ENCODE assay signal across 7 mouse cellular contexts in the genomic region with DNA sequence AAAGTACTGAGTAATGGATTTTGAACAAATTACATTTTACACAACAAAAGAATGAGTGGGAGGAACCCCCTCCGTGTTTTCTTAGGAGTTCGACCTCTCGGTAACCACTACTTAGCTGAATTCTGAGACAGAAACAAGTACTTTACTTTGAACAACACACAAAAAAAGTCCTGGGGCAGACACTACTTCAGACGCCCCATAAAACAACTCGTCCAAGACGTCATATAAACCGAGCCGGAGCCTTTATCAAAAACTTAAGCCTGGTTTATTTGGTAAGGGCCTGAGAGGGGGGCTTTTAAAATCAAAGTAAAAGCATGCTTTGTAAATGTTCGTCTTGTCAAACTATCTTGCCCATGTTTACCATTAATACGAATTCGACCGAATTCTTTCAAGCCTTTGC. TPM values are rescaled to one million over a fixed set of nuclear protein-coding genes. Genes with fewer than 3 reads are reported as not detected.
DNase-seq lines count a peak whose midpoint lies in the region; ATAC-seq and TF ChIP-seq lines count a peak whose summit lies in the region.

No protein-coding gene starts in this region.

- under 1% methylated on average over 12 of the region's 12 CpGs for WGBS in embryonic facial prominence, embryonic 14.5 days
- WGBS in intestine, embryonic 16.5 days: 1% methylated on average over 12 of the region's 12 CpGs
- 2% methylated on average over 12 of the region's 12 CpGs for WGBS in neural tube, embryonic 13.5 days

- peak overlapping the region; percentile 97 for H3K27ac ChIP-seq in layer of hippocampus, adult 2 months
- peak overlapping the region; percentile 97; the same call in 1 of the 2 replicates for H3K27ac ChIP-seq in embryonic facial prominence, embryonic 14.5 days (replicated peaks; ENCODE audit: low read depth, low read length)
- no peak overlapping the region; the same call in 1 of the 2 replicates for H3K27ac ChIP-seq in intestine, embryonic 16.5 days (ENCODE audit: low read length)
- H3K27ac ChIP-seq in neural tube, embryonic 13.5 days (replicated peaks): peak overlapping the region; percentile 98; the same call in 1 of the 2 replicates

- H3K4me2 ChIP-seq in embryonic facial prominence, embryonic 14.5 days (ENCODE audit: low read depth, low read length): peak overlapping the region; percentile 63
- peak overlapping the region; percentile 84 for H3K4me2 ChIP-seq in intestine, embryonic 16.5 days (ENCODE audit: low read depth, low read length)
- H3K4me2 ChIP-seq in neural tube, embryonic 13.5 days: peak overlapping the region; percentile 61

- H3K9ac ChIP-seq in embryonic facial prominence, embryonic 14.5 days (ENCODE audit: low read depth, low read length): peak overlapping the region; percentile 87
- H3K9ac ChIP-seq in intestine, embryonic 16.5 days (ENCODE audit: low read depth, low read length): peak overlapping the region; percentile 89
- peak overlapping the region; percentile 91 for H3K9ac ChIP-seq in neural tube, embryonic 13.5 days

- H3K36me3 ChIP-seq in embryonic facial prominence, embryonic 14.5 days (ENCODE audit: control insufficient read depth, insufficient read depth, low read length): no peaks in the 10 kb centered on the region
- no peaks in the 10 kb centered on the region for H3K36me3 ChIP-seq in intestine, embryonic 16.5 days (ENCODE audit: control insufficient read depth, insufficient read depth, low read length)
- H3K36me3 ChIP-seq in neural tube, embryonic 13.5 days: no peaks in the 10 kb centered on the region

- no peaks in the 10 kb centered on the region for H3K9me3 ChIP-seq in embryonic facial prominence, embryonic 14.5 days (ENCODE audit: control insufficient read depth, low read length)
- H3K9me3 ChIP-seq in intestine, embryonic 16.5 days (ENCODE audit: control insufficient read depth, low read length): no peaks in the 10 kb centered on the region
- H3K9me3 ChIP-seq in neural tube, embryonic 13.5 days: no peaks in the 10 kb centered on the region

- TF ChIP-seq CTCF in layer of hippocampus, adult 2 months (conservative IDR thresholded peaks at IDR 0.05): no peak

- H3K27me3 ChIP-seq in embryonic facial prominence, embryonic 14.5 days (replicated peaks; ENCODE audit: control insufficient read depth, insufficient read depth, low read length): no peaks in the 10 kb centered on the region
- no peaks in the 10 kb centered on the region for H3K27me3 ChIP-seq in intestine, embryonic 16.5 days (replicated peaks; ENCODE audit: control insufficient read depth, insufficient read depth, low read length)
- no peaks in the 10 kb centered on the region for H3K27me3 ChIP-seq in neural tube, embryonic 13.5 days

- no peak for DNase-seq in layer of hippocampus, adult 2 months (ENCODE audit: low spot score in 2 of 2)
- DNase-seq in layer of hippocampus, postnatal 14 days (ENCODE audit: low spot score in 2 of 2): no peak
- peak; percentile 23 for DNase-seq in embryonic facial prominence, embryonic 14.5 days (ENCODE audit: low spot score)
- DNase-seq in cerebellum, adult 11 months: no peak
- DNase-seq in spleen, adult 18-20 months: no peak

- H3K4me3 ChIP-seq in layer of hippocampus, adult 2 months: peak overlapping the region; percentile 73
- H3K4me3 ChIP-seq in embryonic facial prominence, embryonic 14.5 days (ENCODE audit: low read depth, low read length): peak overlapping the region; percentile 84
- H3K4me3 ChIP-seq in intestine, embryonic 16.5 days (ENCODE audit: low read length): peak overlapping the region; percentile 88
- peak overlapping the region; percentile 86 for H3K4me3 ChIP-seq in neural tube, embryonic 13.5 days

- no peak for ATAC-seq in embryonic facial prominence, embryonic 14.5 days (ENCODE audit: low read depth)
- no peak for ATAC-seq in intestine, embryonic 16.5 days
- ATAC-seq in neural tube, embryonic 13.5 days (ENCODE audit: low read depth): no peak

- H3K4me1 ChIP-seq in embryonic facial prominence, embryonic 14.5 days (ENCODE audit: control insufficient read depth, insufficient read depth, low read length): peaks cover 27% of the 10 kb centered on the region; the same call in 1 of the 2 replicates
- H3K4me1 ChIP-seq in intestine, embryonic 16.5 days (ENCODE audit: control insufficient read depth, insufficient read depth, low read length): peaks cover 34% of the 10 kb centered on the region
- H3K4me1 ChIP-seq in neural tube, embryonic 13.5 days (replicated peaks): peaks cover 52% of the 10 kb centered on the region

RNA-seq across cellular contexts. Expression of gene Mpzl1, which starts 1.0 kb away (rescaled TPM):
- total RNA-seq in layer of hippocampus, adult 2 months (2021): 10 to 100 TPM; 30.6 to 38.5 TPM
- total RNA-seq in layer of hippocampus, postnatal 14 days (2021): 10 to 100 TPM; 73.9 to 80.1 TPM
- 157 and 170 TPM in 2 replicates for polyA plus RNA-seq in embryonic facial prominence, embryonic 14.5 days (2014; fragmentation: Nextera tagmentation; extraction: Ambion mirVana)
- 103 and 110 TPM in 2 replicates for polyA plus RNA-seq in intestine, embryonic 16.5 days (2015; fragmentation: Nextera tagmentation; extraction: Ambion mirVana)
- 157 and 159 TPM in 2 replicates for polyA plus RNA-seq in neural tube, embryonic 13.5 days (2015; fragmentation: Nextera tagmentation; extraction: Ambion mirVana)
